Mouse (Mus musculus) E14TG2a.4 (cell line): ENCODE measurements around the gene Gucy1b1.

Experiments used
- H3K27me3 ChIP-seq: 2 replicates; pipeline ENCODE4 v1.6.1; 2014; ENCODE audit warnings: low read length, control low read depth; ENCODE audit not compliant: insufficient read depth
- H3K36me3 ChIP-seq: 2 replicates; pipeline ENCODE4 v1.6.1; 2014; ENCODE audit warnings: low read length, control low read depth; ENCODE audit not compliant: insufficient read depth
- H3K4me1 ChIP-seq: replicated peaks from 2 replicates; pipeline ENCODE4 v1.6.1; 2014; ENCODE audit warnings: low read depth, low read length, control low read depth
- H3K4me3 ChIP-seq: replicated peaks from 2 replicates; pipeline ENCODE4 v1.5.1; 2014; ENCODE audit warnings: mild to moderate bottlenecking, low read length
- H3K9me3 ChIP-seq: 2 replicates; pipeline ENCODE4 v1.6.1; 2014; ENCODE audit warnings: low read length, control low read depth
- CTCF ChIP-seq: conservative IDR thresholded peaks from 2 replicates; pipeline ENCODE4 v1.5.1; 2014; ENCODE audit warnings: low read length
- NANOG ChIP-seq: IDR thresholded peaks from 2 replicates; pipeline ENCODE4 v1.6.1; 2014; ENCODE audit warnings: borderline replicate concordance, low read length, mixed read lengths
- POU5F1 ChIP-seq: IDR thresholded peaks from 2 replicates; pipeline ENCODE4 v1.6.1; 2014; ENCODE audit warnings: low read length, borderline replicate concordance

Gene Gucy1b1

GRCm38 (mm10) chr3:82074201-82074851, at the start of gene Gucy1b1:
TSS of gene Gucy1b1 (minus strand) at chr3:82074689.
- no peak for TF ChIP-seq CTCF
- H3K36me3 ChIP-seq, result no peaks in the 10 kb centered on the region
- peaks cover 10% of the 10 kb centered on the region for H3K4me1 ChIP-seq
- H3K4me3 ChIP-seq, result peak within 1 kb of the TSS; percentile 78
- peaks cover 47% of the 10 kb centered on the region for H3K27me3 ChIP-seq
- 0 out of 2 replicates have a peak, but pooled peaks cover 4% of the 10 kb centered on the region for H3K9me3 ChIP-seq

DNA sequence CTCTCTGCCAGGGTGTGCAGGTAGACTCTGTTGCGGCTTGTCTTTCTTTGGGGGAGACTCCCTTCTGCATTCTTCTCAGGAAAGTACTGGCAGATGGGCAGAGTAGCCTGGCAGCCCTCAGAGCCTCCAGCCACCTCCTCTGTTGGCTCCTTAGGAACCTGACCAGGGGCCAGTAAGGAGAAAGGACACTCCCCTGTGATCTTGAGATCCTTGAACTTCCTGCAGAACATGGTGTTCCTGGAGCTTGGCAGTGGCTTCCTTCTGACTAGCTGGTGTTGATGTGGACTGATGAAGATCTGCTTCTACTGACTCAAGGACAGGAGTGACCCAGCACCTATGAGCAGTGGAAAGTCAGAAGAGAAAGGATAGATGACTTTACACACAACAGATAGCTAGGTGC, 44.4 kb upstream of the Gucy1b1 start:
- Histone ChIP-seq H3K27me3 (no peaks in the 10 kb centered on the region), H3K36me3 (no peaks in the 10 kb centered on the region), H3K4me3 (no peak overlapping the region), H3K9me3 (no peaks in the 10 kb centered on the region), H3K4me1 (no peaks in the 10 kb centered on the region)
- TF ChIP-seq NANOG, result no peak
- no peak for TF ChIP-seq CTCF
- TF ChIP-seq POU5F1, result no peak

GRCm38 (mm10) chr3:82112439-82112838, 38.0 kb upstream of the Gucy1b1 start:
- H3K4me1 ChIP-seq, result no peaks in the 10 kb centered on the region

GRCm38 (mm10) chr3:82111986-82112385, 37.5 kb upstream of the Gucy1b1 start:
- H3K4me1 ChIP-seq, result no peaks in the 10 kb centered on the region
- H3K27me3 ChIP-seq, result no peaks in the 10 kb centered on the region
- no peaks in the 10 kb centered on the region for H3K36me3 ChIP-seq
- H3K4me3 ChIP-seq, result no peak overlapping the region
- H3K9me3 ChIP-seq, result no peaks in the 10 kb centered on the region
- no peak for TF ChIP-seq NANOG
- TF ChIP-seq POU5F1, result no peak
- no peak for TF ChIP-seq CTCF

More at GRCm38 (mm10) chr3:82112439-82112838, 38.0 kb upstream of the Gucy1b1 start:
- Histone ChIP-seq H3K9me3 (no peaks in the 10 kb centered on the region), H3K27me3 (no peaks in the 10 kb centered on the region), H3K4me3 (no peak overlapping the region), H3K36me3 (no peaks in the 10 kb centered on the region)
- TF ChIP-seq CTCF (no peak), POU5F1 (no peak), NANOG (no peak)

GRCm38 (mm10) chr3:82108951-82109350, 34.5 kb upstream of the Gucy1b1 start:
- no peaks in the 10 kb centered on the region for H3K9me3 ChIP-seq
- H3K36me3 ChIP-seq, result no peaks in the 10 kb centered on the region
- TF ChIP-seq NANOG (no peak), POU5F1 (no peak), CTCF (no peak)
- H3K4me3 ChIP-seq, result no peak overlapping the region
- no peaks in the 10 kb centered on the region for H3K4me1 ChIP-seq
- no peaks in the 10 kb centered on the region for H3K27me3 ChIP-seq

DNA sequence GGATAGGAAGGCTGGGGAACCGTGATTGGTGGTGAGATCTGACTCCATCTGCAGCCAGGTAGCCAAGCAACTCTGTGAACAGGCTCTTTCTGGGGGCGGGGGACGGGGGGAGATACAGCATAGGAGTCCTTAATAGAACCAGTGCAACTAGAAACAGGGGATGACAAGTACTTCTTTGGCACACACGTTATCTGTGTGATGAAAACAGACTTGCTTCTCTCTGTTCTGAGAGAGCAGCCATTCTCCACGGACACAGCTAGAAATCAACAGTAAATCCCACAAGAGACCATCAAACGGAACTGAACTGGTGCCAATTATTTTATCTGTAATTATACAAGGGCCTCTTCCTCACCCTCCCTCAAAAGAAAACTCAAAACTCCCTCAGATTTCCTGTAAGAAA, 29.7 kb upstream of the Gucy1b1 start:
- Histone ChIP-seq H3K9me3 (no peaks in the 10 kb centered on the region), H3K4me3 (no peak overlapping the region), H3K4me1 (no peaks in the 10 kb centered on the region), H3K36me3 (no peaks in the 10 kb centered on the region), H3K27me3 (no peaks in the 10 kb centered on the region)
- TF ChIP-seq POU5F1, result no peak
- no peak for TF ChIP-seq NANOG
- TF ChIP-seq CTCF, result no peak

DNA sequence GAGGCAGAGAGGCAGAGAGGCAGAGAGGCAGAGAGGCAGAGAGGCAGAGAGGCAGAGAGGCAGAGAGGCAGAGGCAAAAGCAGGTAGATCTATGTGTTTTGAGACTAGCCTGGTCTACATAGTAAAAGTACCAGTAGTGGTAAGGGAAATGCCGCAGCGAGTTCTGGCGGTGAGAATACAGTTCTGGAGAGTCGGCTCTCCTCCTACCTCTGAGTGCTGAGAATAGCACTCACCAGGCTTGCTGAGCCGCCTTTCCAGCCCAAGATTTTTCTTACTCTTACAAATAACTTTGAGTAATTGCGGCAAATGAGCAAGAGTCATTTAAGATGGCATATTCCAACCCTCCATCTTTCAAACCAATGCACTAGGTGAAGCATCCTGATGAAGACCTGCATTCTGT, 24.6 kb upstream of the Gucy1b1 start:
- Histone ChIP-seq H3K36me3 (no peaks in the 10 kb centered on the region), H3K4me3 (no peak overlapping the region), H3K27me3 (no peaks in the 10 kb centered on the region), H3K9me3 (no peaks in the 10 kb centered on the region), H3K4me1 (no peaks in the 10 kb centered on the region)
- TF ChIP-seq POU5F1 (no peak), CTCF (no peak), NANOG (no peak)

DNA sequence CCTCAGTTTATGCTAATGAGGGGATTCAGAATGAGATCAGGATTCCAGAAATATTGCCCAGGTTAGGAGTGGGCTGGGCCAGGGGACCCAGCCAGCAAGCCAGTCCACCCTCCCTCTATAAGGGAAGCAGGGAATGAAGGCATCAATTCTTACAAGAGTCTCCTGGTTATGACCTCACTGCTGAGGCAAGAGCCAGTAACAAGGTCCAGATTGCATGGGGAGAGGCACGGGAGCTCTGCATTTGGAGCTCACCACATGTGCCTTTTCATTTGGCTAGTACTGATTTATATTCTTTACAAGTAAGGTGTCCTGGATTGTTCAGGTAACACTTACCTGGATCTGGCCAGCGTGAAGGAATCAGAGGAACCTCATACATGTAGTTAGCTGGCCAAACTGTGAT, 22.3 kb upstream of the Gucy1b1 start:
- Histone ChIP-seq H3K9me3 (no peaks in the 10 kb centered on the region), H3K4me3 (no peak overlapping the region), H3K36me3 (no peaks in the 10 kb centered on the region), H3K27me3 (no peaks in the 10 kb centered on the region), H3K4me1 (no peaks in the 10 kb centered on the region)
- TF ChIP-seq CTCF (no peak), NANOG (no peak), POU5F1 (no peak)

GRCm38 (mm10) chr3:82073741-82074181, 728 bp downstream of the Gucy1b1 start:
- Histone ChIP-seq H3K9me3 (0 out of 2 replicates have a peak, but pooled peaks cover 4% of the 10 kb centered on the region), H3K27me3 (peaks cover 47% of the 10 kb centered on the region), H3K4me1 (peaks cover 10% of the 10 kb centered on the region), H3K36me3 (no peaks in the 10 kb centered on the region), H3K4me3 (peak overlapping the region; percentile 78)
- TF ChIP-seq NANOG (no peak), POU5F1 (no peak), CTCF (no peak)
